Mouse (Mus musculus): ENCODE data around the gene Arl14ep.

DNA sequence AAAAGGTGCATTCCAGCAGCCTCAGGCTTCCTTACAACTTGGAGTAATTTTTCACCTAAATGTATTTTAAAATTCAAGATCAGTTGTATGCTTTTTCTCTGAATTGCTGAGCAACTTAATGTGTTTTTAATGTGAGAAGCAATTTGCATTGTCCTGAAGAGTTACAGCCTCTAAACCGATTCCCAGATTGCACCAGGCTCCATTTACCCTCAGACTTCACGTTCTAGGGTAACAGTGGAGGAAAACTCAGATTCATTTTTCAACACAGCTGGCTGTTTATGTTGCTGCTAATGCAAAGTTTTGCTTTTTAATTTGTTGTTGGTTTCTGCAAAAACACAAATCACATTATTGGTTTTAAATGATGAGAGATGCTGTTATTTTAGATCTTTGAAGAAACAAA is 45.1 kb upstream of the Arl14ep start:
- TF ChIP-seq CTCF (IDR thresholded peaks at IDR 0.05; ENCODE audit: extremely low read depth, insufficient read depth, low read length) (no peak), POLR2A (IDR thresholded peaks at IDR 0.05; ENCODE audit: extremely low read depth, insufficient read depth, low read length) (no peak)
